12 mouse cellular contexts compared by ENCODE assay signal in genomic region chr9:79779354-79779753, GRCm38 (mm10). TPM values are rescaled to one million over a fixed set of nuclear protein-coding genes. Genes with fewer than 3 reads are reported as not detected.
DNase-seq lines count a peak whose midpoint lies in the region; ATAC-seq and TF ChIP-seq lines count a peak whose summit lies in the region.
"Had no signal": no experiment of that assay in that cellular context is flagged by ENCODE, and none has a peak within 500 bp of the region (broad histone marks: within the 10 kb centered on the region; RNA-seq: fewer than 3 reads in every experiment).

No protein-coding gene starts in this region.

- H3K4me2 ChIP-seq in intestine, postnatal 0 days (replicated peaks; ENCODE audit: low read depth): no peak overlapping the region
- H3K4me2 ChIP-seq in intestine, embryonic 16.5 days (ENCODE audit: low read depth, low read length): no peak overlapping the region

- peaks cover 7% of the 10 kb centered on the region; the same call in 1 of the 2 replicates for H3K36me3 ChIP-seq in intestine, postnatal 0 days (ENCODE audit: control insufficient read depth, insufficient read depth)
- H3K36me3 ChIP-seq in intestine, embryonic 16.5 days (ENCODE audit: control insufficient read depth, insufficient read depth, low read length): no peaks in the 10 kb centered on the region

- no peak overlapping the region for H3K4me3 ChIP-seq in intestine, postnatal 0 days (ENCODE audit: low read depth, low read length)
- H3K4me3 ChIP-seq in intestine, embryonic 16.5 days (ENCODE audit: low read length): no peak overlapping the region

- TF ChIP-seq CTCF in intestine, postnatal 0 days (IDR thresholded peaks at IDR 0.05; ENCODE audit: low read depth): peak; percentile 66

- no peak for ATAC-seq in intestine, postnatal 0 days
- no peak for ATAC-seq in intestine, embryonic 16.5 days
- peak; percentile 72 for ATAC-seq in megakaryocyte progenitor cell, adult 5-6 weeks (replicated peaks; ENCODE audit: poor library complexity)

- no peaks in the 10 kb centered on the region for H3K4me1 ChIP-seq in intestine, postnatal 0 days (replicated peaks; ENCODE audit: control insufficient read depth, insufficient read depth, low read length)
- no peaks in the 10 kb centered on the region for H3K4me1 ChIP-seq in intestine, embryonic 16.5 days (ENCODE audit: control insufficient read depth, insufficient read depth, low read length)

- WGBS in intestine, postnatal 0 days: 75% methylated on average over 2 of the region's 2 CpGs
- WGBS in intestine, embryonic 16.5 days: 70% methylated on average over 2 of the region's 2 CpGs

- DNase-seq in A20 (ENCODE audit: low read depth, low spot score) (peak; percentile 45), MN1 (ENCODE audit: low spot score) (peak; percentile 40)
- DNase-seq in cerebellum, postnatal 36 days: no peak
- no peak for DNase-seq in thymus, postnatal 36 days
- DNase-seq: adrenal gland, postnatal 25 days; cerebellum, adult 2 months; heart, postnatal 4 days; kidney, postnatal 4 days; lung, adult 18-20 months had no signal

- no peak overlapping the region for H3K9ac ChIP-seq in intestine, postnatal 0 days (ENCODE audit: low read depth, low read length)
- no peak overlapping the region for H3K9ac ChIP-seq in intestine, embryonic 16.5 days (ENCODE audit: low read depth, low read length)

- H3K27me3 ChIP-seq in intestine, postnatal 0 days (replicated peaks; ENCODE audit: control insufficient read depth, insufficient read depth, low read length): no peaks in the 10 kb centered on the region
- no peaks in the 10 kb centered on the region for H3K27me3 ChIP-seq in intestine, embryonic 16.5 days (replicated peaks; ENCODE audit: control insufficient read depth, insufficient read depth, low read length)

- H3K9me3 ChIP-seq in intestine, postnatal 0 days (ENCODE audit: control insufficient read depth): no peaks in the 10 kb centered on the region
- no peaks in the 10 kb centered on the region for H3K9me3 ChIP-seq in intestine, embryonic 16.5 days (ENCODE audit: control insufficient read depth, low read length)

- no peak overlapping the region for H3K27ac ChIP-seq in intestine, postnatal 0 days (ENCODE audit: low read depth, low read length)
- H3K27ac ChIP-seq in intestine, embryonic 16.5 days (ENCODE audit: low read length): no peak overlapping the region

RNA-seq across cellular contexts. Expression of gene Tmem30a, which starts 14.0 kb away (rescaled TPM):
- 75.2 and 76.2 TPM in 2 replicates for polyA plus RNA-seq in intestine, postnatal 0 days (2015; fragmentation: Nextera tagmentation; extraction: Ambion mirVana)
- polyA plus RNA-seq in intestine, embryonic 16.5 days (2015; fragmentation: Nextera tagmentation; extraction: Ambion mirVana): 58.0 and 64.2 TPM in 2 replicates
- 77.2 and 89.3 TPM in 2 replicates for total RNA-seq in megakaryocyte progenitor cell, adult 5-6 weeks (2015)
- total RNA-seq in megakaryocyte progenitor cell, adult 5-6 weeks (2017): 78.9 and 95.5 TPM in 2 replicates

RNA-seq across cellular contexts. Expression of gene Cox7a2, which starts 19.7 kb away (rescaled TPM):
- 1,275 and 1,366 TPM in 2 replicates for polyA plus RNA-seq in intestine, postnatal 0 days (2015; fragmentation: Nextera tagmentation; extraction: Ambion mirVana)
- polyA plus RNA-seq in intestine, embryonic 16.5 days (2015; fragmentation: Nextera tagmentation; extraction: Ambion mirVana): 950 and 971 TPM in 2 replicates
- 482 and 517 TPM in 2 replicates for total RNA-seq in megakaryocyte progenitor cell, adult 5-6 weeks (2015)
- 92.4 and 175 TPM in 2 replicates for total RNA-seq in megakaryocyte progenitor cell, adult 5-6 weeks (2017)

Comparison
In these comparisons a context has a peak if more than half of its experiments do, and no peak if none do; other contexts are left out.
1. DNase-seq: peak in A20 (single experiment) and MN1 (single experiment); none in cerebellum, postnatal 36 days (0 of 2) and thymus, postnatal 36 days (0 of 2).